In the genomic region with DNA sequence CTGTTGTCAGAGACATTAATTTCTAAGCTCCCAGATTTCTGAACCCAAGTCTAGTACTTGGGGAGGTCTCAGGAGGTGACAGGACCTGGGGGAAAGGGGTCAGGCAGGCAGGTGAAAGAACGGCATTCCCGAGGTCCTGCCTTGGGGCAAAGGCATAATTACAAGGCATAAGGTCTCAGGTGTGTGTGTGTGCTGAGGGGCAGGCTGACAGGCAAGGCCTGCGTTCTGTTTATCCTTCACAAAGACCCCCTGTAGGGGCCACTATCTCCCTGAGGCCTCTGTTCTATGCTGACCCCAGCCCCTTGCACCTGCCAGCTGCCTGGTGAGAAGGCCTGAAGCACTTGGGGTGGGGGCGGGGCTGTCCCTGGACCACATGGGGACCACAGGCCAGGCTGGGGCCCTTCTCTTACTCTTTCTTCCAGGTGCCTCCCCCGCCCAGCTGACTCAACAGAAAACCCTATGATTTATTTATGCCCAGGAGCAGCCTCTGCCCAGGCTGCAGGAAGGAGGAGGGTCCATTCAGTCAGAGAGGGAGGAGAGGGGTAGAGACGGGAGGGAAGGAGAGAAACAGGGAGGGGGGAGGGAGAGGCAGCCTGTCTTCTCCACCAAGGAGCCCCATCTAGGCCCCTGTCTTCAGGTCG, we compare ENCODE assay signal across 18 mouse cellular contexts. TPM values are rescaled to one million over a fixed set of nuclear protein-coding genes. Genes with fewer than 3 reads are reported as not detected.
DNase-seq lines count a peak whose midpoint lies in the region; ATAC-seq and TF ChIP-seq lines count a peak whose summit lies in the region.
"Had no signal": no experiment of that assay in that cellular context is flagged by ENCODE, and none has a peak within 500 bp of the region (broad histone marks: within the 10 kb centered on the region; RNA-seq: fewer than 3 reads in every experiment).

No protein-coding gene starts in this region.

- ATAC-seq in hindbrain, embryonic 11.5 days (ENCODE audit: low FRiP score), result peak; percentile 51
- 0 out of 2 replicates have a peak, but pooled peaks have one; percentile 9 for ATAC-seq in limb, embryonic 14.5 days (ENCODE audit: low FRiP score, low read depth)

- H3K4me2 ChIP-seq in hindbrain, embryonic 11.5 days (replicated peaks; ENCODE audit: low read depth, low read length), result no peak overlapping the region
- no peak overlapping the region for H3K4me2 ChIP-seq in limb, embryonic 14.5 days (replicated peaks; ENCODE audit: low read depth, low read length, severe bottlenecking)
- H3K4me2 ChIP-seq: heart, embryonic 13.5 days; lung, embryonic 15.5 days had no signal

- TF ChIP-seq POLR2A in limb, embryonic 14.5 days (IDR thresholded peaks at IDR 0.05; ENCODE audit: borderline replicate concordance, extremely low read depth, insufficient read depth, insufficient read length), result no peak

- H3K36me3 ChIP-seq in hindbrain, embryonic 11.5 days (ENCODE audit: control insufficient read depth, insufficient read depth, low read length), result no peaks in the 10 kb centered on the region
- H3K36me3 ChIP-seq in hindbrain, embryonic 10.5 days, result no peaks in the 10 kb centered on the region
- H3K36me3 ChIP-seq in limb, embryonic 14.5 days (ENCODE audit: control insufficient read depth, insufficient read depth, low read length), result no peaks in the 10 kb centered on the region; the same call in 1 of the 2 replicates
- H3K36me3 ChIP-seq: heart, embryonic 13.5 days; lung, embryonic 15.5 days had no signal

- 21% methylated on average over 7 of the region's 7 CpGs for WGBS in hindbrain, embryonic 11.5 days
- 14% methylated on average over 7 of the region's 7 CpGs for WGBS in hindbrain, embryonic 10.5 days
- WGBS in limb, embryonic 14.5 days, result 13% methylated on average over 7 of the region's 7 CpGs

- H3K27ac ChIP-seq in hindbrain, embryonic 11.5 days (ENCODE audit: low read depth, low read length), result no peak overlapping the region
- H3K27ac ChIP-seq in hindbrain, embryonic 10.5 days, result no peak overlapping the region
- H3K27ac ChIP-seq in limb, embryonic 14.5 days (replicated peaks; ENCODE audit: low read depth, low read length), result no peak overlapping the region
- H3K27ac ChIP-seq: heart, embryonic 13.5 days; lung, embryonic 15.5 days had no signal

- intact Hi-C loops in left cerebral cortex, postnatal 36 days (cut with DNase I), result no loop called here

- no peaks in the 10 kb centered on the region; the same call in none of the 2 replicates for H3K4me1 ChIP-seq in hindbrain, embryonic 11.5 days (replicated peaks; ENCODE audit: control insufficient read depth, insufficient read depth, low read length)
- H3K4me1 ChIP-seq in hindbrain, embryonic 10.5 days (replicated peaks), result peaks cover 71% of the 10 kb centered on the region
- H3K4me1 ChIP-seq in limb, embryonic 14.5 days (ENCODE audit: control insufficient read depth, insufficient read depth, low read length), result peaks cover 24% of the 10 kb centered on the region
- H3K4me1 ChIP-seq: lung, embryonic 15.5 days; megakaryocyte, embryonic 14.5 days had no signal

- H3K4me3 ChIP-seq in hindbrain, embryonic 11.5 days (ENCODE audit: low read depth, low read length), result no peak overlapping the region
- no peak overlapping the region for H3K4me3 ChIP-seq in hindbrain, embryonic 10.5 days
- H3K4me3 ChIP-seq in limb, embryonic 14.5 days (replicated peaks; ENCODE audit: low read length), result no peak overlapping the region
- H3K4me3 ChIP-seq: erythroblast, embryonic 14.5 days; heart, embryonic 13.5 days; lung, embryonic 15.5 days; megakaryocyte, embryonic 14.5 days had no signal

- H3K27me3 ChIP-seq in hindbrain, embryonic 11.5 days (ENCODE audit: control insufficient read depth, insufficient read depth, low read length), result peaks cover 18% of the 10 kb centered on the region
- peaks cover 93% of the 10 kb centered on the region for H3K27me3 ChIP-seq in hindbrain, embryonic 10.5 days (ENCODE audit: insufficient read depth, poor library complexity, severe bottlenecking)
- H3K27me3 ChIP-seq in limb, embryonic 14.5 days (ENCODE audit: control insufficient read depth, insufficient read depth, low read length), result no peaks in the 10 kb centered on the region

- DNase-seq in hindbrain, embryonic 11.5 days (ENCODE audit: low spot score), result no peak
- no peak for DNase-seq in hindbrain, embryonic 10.5 days (ENCODE audit: low spot score)
- peak; percentile 37 for DNase-seq in retina, postnatal 1 day
- no peak for DNase-seq in retina, embryonic 14.5 days (ENCODE audit: low spot score)
- no peak for DNase-seq in limb, embryonic 14.5 days (ENCODE audit: low spot score)
- DNase-seq in ovary, postnatal 36 days (ENCODE audit: low spot score), result no peak
- DNase-seq in left cerebral cortex, postnatal 36 days (ENCODE audit: low spot score in 2 of 2), result no peak
- DNase-seq in urinary bladder, postnatal 25 days (ENCODE audit: low spot score), result no peak
- DNase-seq: B cell, adult 2 months; cerebellum, adult 18-20 months; layer of hippocampus, adult 9-11 months; left cerebral cortex, postnatal 4 days; right cerebral cortex, postnatal 4 days had no signal

- no peaks in the 10 kb centered on the region for H3K9me3 ChIP-seq in hindbrain, embryonic 11.5 days (ENCODE audit: control insufficient read depth, low read length)
- no peaks in the 10 kb centered on the region for H3K9me3 ChIP-seq in hindbrain, embryonic 10.5 days
- H3K9me3 ChIP-seq in limb, embryonic 14.5 days (ENCODE audit: control insufficient read depth, low read length), result no peaks in the 10 kb centered on the region
- H3K9me3 ChIP-seq: heart, embryonic 13.5 days; lung, embryonic 15.5 days had no signal

- H3K9ac ChIP-seq in hindbrain, embryonic 11.5 days (ENCODE audit: low read depth, low read length), result no peak overlapping the region
- H3K9ac ChIP-seq in limb, embryonic 14.5 days (ENCODE audit: low read depth, low read length, severe bottlenecking), result no peak overlapping the region
- H3K9ac ChIP-seq: heart, embryonic 13.5 days; lung, embryonic 15.5 days had no signal

RNA-seq across cellular contexts. Expression of gene Lmx1b, which starts 35.3 kb away (rescaled TPM):
- polyA plus RNA-seq in hindbrain, embryonic 11.5 days (2014; fragmentation: Nextera tagmentation; extraction: Ambion mirVana), result 4.2 and 5.0 TPM in 2 replicates
- 2.5 and 7.7 TPM in 2 replicates for polyA plus RNA-seq in hindbrain, embryonic 10.5 days (2016; fragmentation: Nextera tagmentation; extraction: Ambion mirVana)
- 28.3 and 40.0 TPM in 2 replicates for polyA plus RNA-seq in limb, embryonic 14.5 days (2012; rRNA removed)
- polyA plus RNA-seq in limb, embryonic 14.5 days (2014; fragmentation: Nextera tagmentation; extraction: Ambion mirVana), result 6.3 and 8.4 TPM in 2 replicates
- under 1 TPM; 0.25 to 0.34 TPM for total RNA-seq in left cerebral cortex, postnatal 36 days (2021)
- total RNA-seq: MEL had no signal
- polyA plus RNA-seq: erythroblast, embryonic 14.5 days; heart, embryonic 13.5 days had no signal
